Mouse (Mus musculus) forelimb bud, embryonic 11.5 days (tissue): Measurements from ENCODE around the gene Klk6.

Experiments used
- DNase-seq: peaks from one replicate; pipeline ENCODE4 v3.0.0-alpha.2; 2012; ENCODE audit warnings: low read depth, low spot score

Klk6 gene

GRCm38 (mm10) chr7:43821581-43821980 is 2.7 kb upstream of the Klk6 start:
- DNase-seq: no peak

- no peak for DNase-seq
These were observed 1.8 kb downstream of the Klk6 start for GRCm38 (mm10) chr7:43826056-43826455.

- DNase-seq: no peak
These were observed 3.4 kb downstream of the Klk6 start for GRCm38 (mm10) chr7:43827706-43828105.

GRCm38 (mm10) chr7:43829006-43829405 is 4.7 kb downstream of the Klk6 start:
- DNase-seq: no peak

- DNase-seq: no peak
These were observed 17.4 kb downstream of the Klk6 start, which contains the start of gene Klk5 for GRCm38 (mm10) chr7:43841701-43842100. Gene Klk5 (plus strand): TSS chr7:43841971.

- no peak for DNase-seq
These were observed 19.5 kb downstream of the Klk6 start for GRCm38 (mm10) chr7:43843801-43844200.

- no peak for DNase-seq
These were observed 27.3 kb downstream of the Klk6 start for GRCm38 (mm10) chr7:43851616-43852015.

GRCm38 (mm10) chr7:43854642-43855380 is 30.5 kb downstream of the Klk6 start:
- no peak for DNase-seq

- no peak for DNase-seq
These were observed 31.4 kb downstream of the Klk6 start for GRCm38 (mm10) chr7:43855709-43856108.

GRCm38 (mm10) chr7:43856307-43856706 is 32.0 kb downstream of the Klk6 start:
- no peak for DNase-seq

GRCm38 (mm10) chr7:43857501-43857900 is 33.2 kb downstream of the Klk6 start:
- DNase-seq: no peak

GRCm38 (mm10) chr7:43860411-43860810 is 36.1 kb downstream of the Klk6 start:
- DNase-seq: no peak

GRCm38 (mm10) chr7:43873237-43873636 is 48.9 kb downstream of the Klk6 start:
- DNase-seq: peak; percentile 79

- DNase-seq: no peak
These were observed 49.4 kb downstream of the Klk6 start for GRCm38 (mm10) chr7:43873674-43874073.

- peak; percentile 43 for DNase-seq
These were observed 50.6 kb downstream of the Klk6 start for GRCm38 (mm10) chr7:43874868-43875375.

- DNase-seq: no peak
These were observed 52.1 kb downstream of the Klk6 start for GRCm38 (mm10) chr7:43876444-43876843.

GRCm38 (mm10) chr7:43878281-43878680 is 54.0 kb downstream of the Klk6 start:
- no peak for DNase-seq

GRCm38 (mm10) chr7:43880912-43881311 is 56.6 kb downstream of the Klk6 start, which contains the start of gene Klk4:
Gene Klk4 (plus strand): TSS chr7:43881160.
- no peak for DNase-seq
